Mouse (Mus musculus) C2C12 (cell line): ENCODE results near the gene Tssk6. TPM values are rescaled to one million over a fixed set of nuclear protein-coding genes. Genes with fewer than 3 reads are reported as not detected.
"Not testable (repeated sequence)": the region's sequence is repeated elsewhere in the genome, so short reads cannot be mapped to it uniquely, and the experiment has no call there.

Experiments used
- H3K27me3 ChIP-seq: one replicate; pipeline ENCODE4 v1.6.1; 2011; ENCODE audit not compliant: control insufficient read depth, insufficient read depth, insufficient read length
- H3K36me3 ChIP-seq: one replicate; pipeline ENCODE4 v1.6.1; 2011; ENCODE audit not compliant: control insufficient read depth, insufficient read depth
- H3K4me3 ChIP-seq: one replicate; pipeline ENCODE4 v1.5.1; 2011; ENCODE audit warnings: mild to moderate bottlenecking, control low read depth; ENCODE audit not compliant: poor library complexity, insufficient read depth, severe bottlenecking
- H3K79me2 ChIP-seq: one replicate; pipeline ENCODE4 v1.6.1; 2011; ENCODE audit not compliant: control insufficient read depth, insufficient read depth
- H3K79me3 ChIP-seq: one replicate; pipeline ENCODE4 v1.6.1; 2011; ENCODE audit warnings: low read depth, control low read depth
- H3ac ChIP-seq: one replicate; pipeline ENCODE3; 2011; ENCODE audit warnings: low read depth; ENCODE audit not compliant: control insufficient read depth, insufficient read length
- CEBPB ChIP-seq: IDR thresholded peaks from one replicate; pipeline ENCODE4 v1.6.1; 2011; ENCODE audit warnings: low read depth, mild to moderate bottlenecking, control low read depth, moderate library complexity
- CTCF ChIP-seq: IDR thresholded peaks from one replicate; pipeline ENCODE4 v1.5.1; 2011; ENCODE audit not compliant: control insufficient read depth, insufficient read depth, insufficient read length
- FOSL1 ChIP-seq: IDR thresholded peaks from one replicate; pipeline ENCODE4 v1.8.0; 2011; ENCODE audit warnings: mild to moderate bottlenecking, low read length; ENCODE audit not compliant: poor library complexity, insufficient read depth, severe bottlenecking
- MAX ChIP-seq: IDR thresholded peaks from one replicate; pipeline ENCODE4 v1.6.1; 2011; ENCODE audit warnings: mild to moderate bottlenecking, control low read depth
- MYOD1 ChIP-seq: IDR thresholded peaks from one replicate; pipeline ENCODE4 v1.6.1; 2011; ENCODE audit warnings: low read depth; ENCODE audit not compliant: control insufficient read depth, insufficient read length
- MYOG ChIP-seq: IDR thresholded peaks from one replicate; pipeline ENCODE4 v1.6.1; 2011; ENCODE audit not compliant: control insufficient read depth, insufficient read length; ENCODE audit errors: extremely low read depth
- USF1 ChIP-seq: IDR thresholded peaks from one replicate; pipeline ENCODE4 v1.6.1; 2011; ENCODE audit warnings: low read depth, mild to moderate bottlenecking, control low read depth, moderate library complexity
- polyA plus RNA-seq: library from polyadenylated mRNA; unstranded; fragments of >200 nt; fragmentation: generic; extraction: Trizol; gene quantifications from one replicate; pipeline ENCODE4 v1.2.1, GENCODE M21; 2012; ENCODE audit warnings: missing spikeins

Tssk6 gene
- polyA plus RNA-seq, 1 experiment: 0.57 TPM

GRCm38 (mm10) chr8:69938245-69938982 is 36.4 kb downstream of the Tssk6 start:
- peaks cover 63% of the 10 kb centered on the region for H3K79me3 ChIP-seq
- no peak overlapping the region for H3ac ChIP-seq
- H3K4me3 ChIP-seq: no peak overlapping the region
- peaks cover 99% of the 10 kb centered on the region for H3K79me2 ChIP-seq
- H3K36me3 ChIP-seq: peaks cover 17% of the 10 kb centered on the region
- TF ChIP-seq USF1 (no peak), MYOD1 (peak; percentile 59)
- H3K27me3 ChIP-seq: no peaks in the 10 kb centered on the region

GRCm38 (mm10) chr8:69939633-69940032 is 37.6 kb downstream of the Tssk6 start:
- Histone ChIP-seq H3K27me3 (no peaks in the 10 kb centered on the region), H3K79me3 (peaks cover 67% of the 10 kb centered on the region), H3K36me3 (peaks cover 10% of the 10 kb centered on the region), H3K79me2 (peaks cover 99% of the 10 kb centered on the region), H3K4me3 (no peak overlapping the region), H3ac (no peak overlapping the region)
- TF ChIP-seq CEBPB (no peak), CTCF (no peak), MAX (no peak), USF1 (peak; percentile 58), FOSL1 (no peak), MYOD1 (peak; percentile 88), MYOG (no peak)

- Histone ChIP-seq H3ac (no peak overlapping the region), H3K79me3 (peaks cover 72% of the 10 kb centered on the region), H3K27me3 (no peaks in the 10 kb centered on the region), H3K79me2 (peaks cover 99% of the 10 kb centered on the region), H3K4me3 (no peak overlapping the region), H3K36me3 (peaks cover 6% of the 10 kb centered on the region)
- no peak for TF ChIP-seq MAX
- TF ChIP-seq FOSL1: no peak
- no peak for TF ChIP-seq USF1
- TF ChIP-seq CTCF: no peak
- TF ChIP-seq MYOD1: no peak
- no peak for TF ChIP-seq CEBPB
- no peak for TF ChIP-seq MYOG
These were observed 38.4 kb downstream of the Tssk6 start for GRCm38 (mm10) chr8:69940386-69940785.

- not testable (repeated sequence) for H3K36me3 ChIP-seq, H3K4me3 ChIP-seq, H3ac ChIP-seq, H3K27me3 ChIP-seq
- peaks cover 78% of the 10 kb centered on the region for H3K79me3 ChIP-seq
- H3K79me2 ChIP-seq: peaks cover 99% of the 10 kb centered on the region
These were observed 40.5 kb downstream of the Tssk6 start for GRCm38 (mm10) chr8:69942495-69942894.

GRCm38 (mm10) chr8:69950300-69950699 is 48.3 kb downstream of the Tssk6 start:
- no peak overlapping the region for H3K4me3 ChIP-seq
- peaks cover 33% of the 10 kb centered on the region for H3K36me3 ChIP-seq
- H3K79me3 ChIP-seq: peaks cover 75% of the 10 kb centered on the region
- TF ChIP-seq CEBPB (no peak), MAX (no peak), FOSL1 (no peak)
- H3K79me2 ChIP-seq: peaks cover 100% of the 10 kb centered on the region
- no peaks in the 10 kb centered on the region for H3K27me3 ChIP-seq
- no peak overlapping the region for H3ac ChIP-seq

Other genes with a start within 250 kb of the Tssk6 start
- gene Zfp964, start 247.7 kb upstream of the Tssk6 start, polyA plus RNA-seq: 0.14 TPM
- 5.2 TPM for gene Zfp869, start 191.5 kb upstream of the Tssk6 start, polyA plus RNA-seq
- gene Zfp963, start 152.2 kb upstream of the Tssk6 start, polyA plus RNA-seq: 0.42 TPM
- gene Gm20422, start 127.3 kb upstream of the Tssk6 start, polyA plus RNA-seq: 0.28 TPM
- 36.2 TPM for gene Atp13a1, start 111.0 kb upstream of the Tssk6 start, polyA plus RNA-seq
- 3.9 TPM for gene Zfp866, start 111.0 kb upstream of the Tssk6 start, polyA plus RNA-seq
- 6.8 TPM for gene Gmip, start 93.5 kb upstream of the Tssk6 start, polyA plus RNA-seq
- 1.5 TPM for gene Lpar2, start 79.8 kb upstream of the Tssk6 start, polyA plus RNA-seq
- 1.6 TPM for gene Pbx4, start 69.7 kb upstream of the Tssk6 start, polyA plus RNA-seq
- 0.02 TPM for gene Cilp2, start 14.5 kb upstream of the Tssk6 start, polyA plus RNA-seq
- gene Ndufa13, start 374 bp downstream of the Tssk6 start, polyA plus RNA-seq: 135 TPM
- 2.6 TPM for gene Yjefn3, start 528 bp downstream of the Tssk6 start, polyA plus RNA-seq
- gene Gatad2a, start 94.2 kb downstream of the Tssk6 start, polyA plus RNA-seq: 59.3 TPM
- 24.0 TPM for gene Mau2, start 140.6 kb downstream of the Tssk6 start, polyA plus RNA-seq
- gene Sugp1, start 140.6 kb downstream of the Tssk6 start, polyA plus RNA-seq: 28.2 TPM
- 0.57 TPM for gene Tm6sf2, start 170.7 kb downstream of the Tssk6 start, polyA plus RNA-seq
- gene Hapln4, start 181.3 kb downstream of the Tssk6 start, polyA plus RNA-seq: 1.0 TPM
- gene Ncan, start 218.7 kb downstream of the Tssk6 start, polyA plus RNA-seq: not detected
- gene Nr2c2ap, start 229.1 kb downstream of the Tssk6 start, polyA plus RNA-seq: 37.3 TPM
- 7.9 TPM for gene Rfxank, start 237.0 kb downstream of the Tssk6 start, polyA plus RNA-seq
- gene Borcs8, start 237.3 kb downstream of the Tssk6 start, polyA plus RNA-seq: 49.8 TPM
- 0.05 TPM for gene Mef2b, start 237.5 kb downstream of the Tssk6 start, polyA plus RNA-seq